30 mouse cellular contexts compared by ENCODE assay signal in the genomic region with DNA sequence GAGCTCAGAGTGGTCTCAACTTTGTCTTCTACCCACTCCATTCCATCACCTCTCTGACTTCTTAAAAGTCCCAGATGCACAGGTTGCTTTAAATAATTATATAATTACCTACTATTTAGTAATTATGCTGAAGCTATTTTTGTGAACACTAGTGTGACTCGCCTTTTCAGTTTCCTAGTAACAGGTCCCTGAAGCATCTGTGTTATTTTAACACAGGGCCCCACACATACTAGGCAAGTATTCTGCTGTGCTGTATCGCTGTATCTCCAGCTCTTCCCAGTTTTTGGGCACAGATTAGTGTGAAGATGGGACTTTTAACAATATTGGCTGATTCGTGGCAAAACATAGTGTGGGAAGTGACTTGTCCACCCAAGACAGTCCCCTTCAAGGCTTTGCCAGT. TPM values are rescaled to one million over a fixed set of nuclear protein-coding genes. Genes with fewer than 3 reads are reported as not detected.
"Had no signal": no experiment of that assay in that cellular context is flagged by ENCODE, and none has a peak within 500 bp of the region (broad histone marks: within the 10 kb centered on the region; RNA-seq: fewer than 3 reads in every experiment).

No protein-coding gene starts in this region.

- DNase-seq: cerebellum, adult 8-10 months; cerebellum, adult 9-10 months; cerebellum, adult 9-11 months; cerebellum, postnatal 10 days; cerebellum, postnatal 14 days; cerebellum, postnatal 25 days; cerebellum, postnatal 36 days; embryo, embryonic 11 days; forebrain, postnatal 0 days; gastrocnemius, adult 2 months; gastrocnemius, postnatal 10 days; gastrocnemius, postnatal 14 days; gastrocnemius, postnatal 25 days; gastrocnemius, postnatal 36 days; heart, adult 18-20 months; heart, adult 2 months had no signal

- H3K4me3 ChIP-seq: embryonic facial prominence, embryonic 10.5 days; embryonic facial prominence, embryonic 12.5 days; embryonic facial prominence, embryonic 13.5 days; embryonic facial prominence, embryonic 15.5 days; erythroblast, embryonic 14.5 days; forebrain, embryonic 10.5 days; forebrain, embryonic 12.5 days; forebrain, embryonic 13.5 days; forebrain, embryonic 15.5 days; gastrocnemius, adult 2 months; heart, adult 2 months had no signal

- H3K27ac ChIP-seq: embryonic facial prominence, embryonic 10.5 days; embryonic facial prominence, embryonic 12.5 days; embryonic facial prominence, embryonic 13.5 days; embryonic facial prominence, embryonic 15.5 days; forebrain, embryonic 10.5 days; forebrain, embryonic 12.5 days; forebrain, embryonic 13.5 days; forebrain, embryonic 15.5 days; gastrocnemius, adult 2 months; heart, adult 2 months had no signal

RNA-seq across cellular contexts. Expression of a gene that starts 43.7 kb away (rescaled TPM):
- total RNA-seq: common myeloid progenitor, adult 5-6 weeks; forebrain, postnatal 0 days; gastrocnemius, adult 18-20 months; gastrocnemius, adult 2 months; gastrocnemius, adult 8-10 months; gastrocnemius, postnatal 10 days; gastrocnemius, postnatal 14 days; gastrocnemius, postnatal 25 days; gastrocnemius, postnatal 36 days; gastrocnemius, postnatal 4 days; granulocyte monocyte progenitor cell, adult 5-6 weeks; heart, adult 18-20 months had no signal
